In genomic region chr1:159924105-159924504, GRCm38 (mm10) we compare ENCODE assay signal across 15 mouse cellular contexts.
DNase-seq lines count a peak whose midpoint lies in the region; ATAC-seq and TF ChIP-seq lines count a peak whose summit lies in the region.
"Had no signal": no experiment of that assay in that cellular context is flagged by ENCODE, and none has a peak within 500 bp of the region (broad histone marks: within the 10 kb centered on the region; RNA-seq: fewer than 3 reads in every experiment).

No protein-coding gene starts in this region.

- no peak overlapping the region for H3K4me2 ChIP-seq in neural tube, embryonic 15.5 days
- H3K4me2 ChIP-seq: forebrain, embryonic 13.5 days; hindbrain, embryonic 15.5 days; midbrain, embryonic 13.5 days had no signal

- H3K27me3 ChIP-seq in neural tube, embryonic 15.5 days (replicated peaks), result no peaks in the 10 kb centered on the region
- H3K27me3 ChIP-seq: forebrain, embryonic 13.5 days; hindbrain, embryonic 15.5 days; midbrain, embryonic 13.5 days had no signal

- H3K36me3 ChIP-seq in neural tube, embryonic 15.5 days, result no peaks in the 10 kb centered on the region
- H3K36me3 ChIP-seq: hindbrain, embryonic 15.5 days; midbrain, embryonic 13.5 days had no signal

- WGBS in lung, adult 2 months, result 38% methylated on average over 4 of the region's 4 CpGs
- WGBS in neural tube, embryonic 15.5 days, result 78% methylated on average over 4 of the region's 4 CpGs

- no peak for TF ChIP-seq POLR2A in lung, adult 2 months (IDR thresholded peaks at IDR 0.05; ENCODE audit: borderline replicate concordance, extremely low read depth, low read depth, low read length)

- DNase-seq in frontal cortex, postnatal 25 days (ENCODE audit: low spot score in 2 of 2), result no peak
- DNase-seq in kidney, postnatal 10 days, result peak; percentile 76
- no peak for DNase-seq in kidney, adult 11 months
- peak; percentile 78 for DNase-seq in NIH3T3 (ENCODE audit: low read depth)
- peak; percentile 23 for DNase-seq in lung, adult 2 months
- DNase-seq in frontal cortex, postnatal 10 days (ENCODE audit: low spot score in 2 of 2), result no peak
- DNase-seq: B cell, adult 2 months; heart, adult 11 months had no signal

- H3K4me3 ChIP-seq in lung, adult 2 months (replicated peaks; ENCODE audit: extremely low read depth, low read depth, low read length), result no peak overlapping the region
- H3K4me3 ChIP-seq in neural tube, embryonic 15.5 days (replicated peaks), result no peak overlapping the region
- H3K4me3 ChIP-seq: forebrain, embryonic 13.5 days; hindbrain, embryonic 15.5 days; left cerebral cortex, adult 2 months; midbrain, embryonic 13.5 days had no signal

- no peak overlapping the region for H3K9ac ChIP-seq in neural tube, embryonic 15.5 days (replicated peaks)
- H3K9ac ChIP-seq: forebrain, embryonic 13.5 days; hindbrain, embryonic 15.5 days; liver, embryonic 14.5 days; midbrain, embryonic 13.5 days had no signal

- H3K27ac ChIP-seq in neural tube, embryonic 15.5 days (replicated peaks), result no peak overlapping the region
- H3K27ac ChIP-seq: forebrain, embryonic 13.5 days; hindbrain, embryonic 15.5 days; left cerebral cortex, adult 2 months; liver, embryonic 14.5 days; midbrain, embryonic 13.5 days had no signal

- peaks cover 13% of the 10 kb centered on the region for H3K4me1 ChIP-seq in lung, adult 2 months (ENCODE audit: control insufficient read depth, insufficient read depth, low read length)
- H3K4me1 ChIP-seq in neural tube, embryonic 15.5 days, result no peaks in the 10 kb centered on the region
- H3K4me1 ChIP-seq: forebrain, embryonic 13.5 days; hindbrain, embryonic 15.5 days; midbrain, embryonic 13.5 days had no signal

- no peaks in the 10 kb centered on the region for H3K9me3 ChIP-seq in neural tube, embryonic 15.5 days (replicated peaks)
- H3K9me3 ChIP-seq: forebrain, embryonic 13.5 days; hindbrain, embryonic 15.5 days; midbrain, embryonic 13.5 days had no signal

- no peak for TF ChIP-seq CTCF in lung, adult 2 months (IDR thresholded peaks at IDR 0.05; ENCODE audit: insufficient read depth, low read length)

- 0 out of 2 replicates have a peak, but pooled peaks have one; percentile 31 for ATAC-seq in frontal cortex, adult (ENCODE audit: low TSS enrichment)
- ATAC-seq in neural tube, embryonic 15.5 days (ENCODE audit: low FRiP score), result no peak
- ATAC-seq: forebrain, embryonic 13.5 days; midbrain, embryonic 13.5 days had no signal

Comparison
In these comparisons a context has a peak if more than half of its experiments do, and no peak if none do; other contexts are left out.
1. DNase-seq: peak in kidney, postnatal 10 days (single experiment), NIH3T3 (single experiment) and lung, adult 2 months (single experiment); none in frontal cortex, postnatal 25 days (0 of 2), kidney, adult 11 months (single experiment) and frontal cortex, postnatal 10 days (0 of 2).